Mouse (Mus musculus) spleen, postnatal 10 days (tissue): ENCODE data around the gene Nudt11.
"Not testable (repeated sequence)": the region's sequence is repeated elsewhere in the genome, so short reads cannot be mapped to it uniquely, and the experiment has no call there.

Experiments used
- DNase-seq, 2 experiments: peaks; one replicate each; pipeline ENCODE4 v3.0.0; 2021 to 2022; ENCODE audit warnings: low spot score in 2 of 2

Gene Nudt11

DNA sequence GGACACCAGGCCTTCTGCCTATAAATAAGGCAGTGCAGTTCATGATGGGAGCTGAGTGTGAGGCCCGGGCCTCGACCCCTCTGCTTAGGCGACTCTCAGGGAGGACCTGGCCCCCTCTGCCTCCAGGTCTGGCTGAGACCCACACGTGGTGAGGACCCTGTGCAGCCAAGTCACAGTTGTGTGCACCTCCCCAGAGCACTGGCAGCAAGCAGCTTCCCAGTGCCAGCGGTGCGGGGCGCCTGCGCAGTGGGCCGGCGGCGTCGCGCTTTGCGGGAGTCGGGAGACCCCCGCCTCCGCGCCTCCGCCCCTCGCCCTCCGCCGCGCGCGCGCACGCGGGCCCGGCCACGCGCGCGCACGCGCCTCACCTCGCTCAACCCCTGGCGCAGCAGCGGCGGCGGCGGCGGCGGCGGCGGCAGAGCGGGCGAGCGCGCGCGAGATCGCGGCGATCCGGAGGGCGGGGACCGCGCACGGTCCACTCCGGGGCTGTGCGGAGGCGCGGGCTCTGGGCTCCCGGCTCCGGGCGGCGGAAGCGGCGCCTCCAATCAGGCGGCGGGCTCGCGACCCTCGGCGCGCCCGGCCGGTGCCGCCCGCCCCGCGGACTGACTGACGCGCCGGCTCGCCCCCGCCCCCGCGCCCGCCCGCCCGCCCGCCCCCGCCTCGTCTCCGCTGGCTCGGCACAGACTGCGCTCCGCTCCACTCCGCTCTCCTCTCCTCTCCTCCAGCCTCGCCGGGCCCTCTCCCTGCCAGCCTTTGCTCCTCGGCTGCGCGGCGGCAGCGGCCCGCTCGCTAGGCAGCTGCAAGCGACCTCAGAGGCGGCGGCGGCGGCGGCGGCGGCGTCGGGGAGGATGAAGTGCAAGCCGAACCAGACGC is at the start of gene Nudt11:
Gene Nudt11, plus strand, starts transcription at position 388 of the 870 bp plus-strand sequence.
- not testable (repeated sequence) for DNase-seq

DNA sequence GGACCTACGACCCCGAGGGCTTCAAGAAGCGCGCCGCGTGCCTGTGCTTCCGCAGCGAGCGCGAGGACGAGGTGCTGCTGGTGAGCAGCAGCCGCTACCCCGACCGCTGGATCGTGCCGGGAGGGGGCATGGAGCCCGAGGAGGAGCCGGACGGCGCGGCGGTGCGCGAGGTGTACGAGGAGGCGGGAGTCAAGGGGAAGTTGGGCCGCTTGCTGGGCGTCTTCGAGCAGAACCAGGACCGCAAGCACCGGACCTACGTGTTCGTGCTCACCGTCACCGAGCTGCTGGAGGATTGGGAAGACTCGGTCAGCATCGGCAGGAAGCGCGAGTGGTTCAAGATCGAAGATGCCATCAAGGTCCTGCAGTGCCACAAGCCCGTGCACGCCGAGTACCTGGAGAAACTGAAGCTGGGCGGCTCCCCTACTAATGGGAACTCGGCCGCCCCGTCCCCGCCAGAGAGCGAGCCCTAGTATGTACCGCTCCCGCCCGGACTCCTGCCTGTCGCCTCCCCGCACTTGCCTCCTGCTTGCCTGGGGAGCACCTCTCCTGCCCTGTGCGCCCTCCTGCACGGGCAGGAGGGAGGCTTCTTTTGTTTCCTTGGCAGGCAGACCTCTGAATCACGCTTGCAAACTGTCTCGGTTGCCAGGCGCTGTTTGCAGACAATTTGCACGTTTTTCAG is 822 bp downstream of the Nudt11 start:
- not testable (repeated sequence) for DNase-seq

DNA sequence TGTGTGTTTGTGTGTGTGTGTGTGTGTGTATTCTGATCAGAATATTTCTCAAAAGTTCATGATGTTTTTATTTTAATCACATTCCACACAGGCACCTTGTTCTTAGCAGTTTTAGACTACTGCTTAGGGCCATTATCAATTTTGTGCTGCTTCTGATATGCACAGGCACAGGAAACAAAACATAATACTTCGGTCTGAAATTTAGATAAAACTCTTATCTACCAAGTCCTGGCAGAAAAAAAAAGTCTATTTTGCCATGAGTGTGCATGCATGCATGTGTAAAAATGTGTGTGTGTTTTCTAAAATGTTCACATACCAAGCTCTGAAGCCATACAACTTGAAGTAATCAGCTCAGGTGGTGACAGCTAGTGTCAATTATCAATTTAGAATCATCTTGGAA is 14.3 kb downstream of the Nudt11 start:
- no peak for DNase-seq

DNA sequence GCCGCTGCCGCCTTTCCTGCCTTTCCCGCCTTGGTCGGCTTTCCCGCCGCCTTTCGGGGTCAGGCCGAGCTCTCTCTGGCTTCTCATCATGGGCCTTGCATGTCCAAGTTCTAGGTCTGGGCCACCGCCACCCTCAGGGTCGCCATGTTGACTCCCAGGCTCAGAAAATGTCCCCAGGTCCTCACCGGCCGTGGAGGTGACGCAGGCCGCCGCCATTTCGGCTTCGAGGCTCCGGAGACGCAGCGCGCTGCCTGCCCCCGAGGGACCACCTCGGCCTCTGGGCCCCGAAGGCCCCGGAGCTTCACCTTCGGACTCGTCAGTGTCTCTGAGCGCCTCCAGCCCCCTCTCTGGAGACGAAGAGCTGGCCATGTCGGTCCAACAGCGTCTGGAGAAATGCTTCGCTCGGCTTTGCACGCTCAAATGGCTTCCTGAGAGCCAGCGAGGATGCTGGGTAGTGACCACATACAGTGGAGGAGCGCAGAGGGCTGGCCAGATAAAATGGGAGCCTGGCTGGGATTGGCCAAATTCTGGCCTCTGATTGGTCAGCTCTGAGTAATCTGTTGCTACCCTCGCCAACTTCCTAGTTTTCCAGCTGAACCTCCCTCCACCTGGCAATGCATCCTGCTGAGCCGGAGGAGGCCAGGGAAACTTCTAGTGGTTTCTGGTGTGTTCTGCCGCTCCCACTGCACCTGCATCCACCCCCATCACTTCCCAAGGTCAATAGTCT is 35.9 kb downstream of the Nudt11 start, which contains the start of gene AU022751:
Gene AU022751, minus strand, starts transcription at position 466 of the 727 bp plus-strand sequence.
- DNase-seq: no peak

DNA sequence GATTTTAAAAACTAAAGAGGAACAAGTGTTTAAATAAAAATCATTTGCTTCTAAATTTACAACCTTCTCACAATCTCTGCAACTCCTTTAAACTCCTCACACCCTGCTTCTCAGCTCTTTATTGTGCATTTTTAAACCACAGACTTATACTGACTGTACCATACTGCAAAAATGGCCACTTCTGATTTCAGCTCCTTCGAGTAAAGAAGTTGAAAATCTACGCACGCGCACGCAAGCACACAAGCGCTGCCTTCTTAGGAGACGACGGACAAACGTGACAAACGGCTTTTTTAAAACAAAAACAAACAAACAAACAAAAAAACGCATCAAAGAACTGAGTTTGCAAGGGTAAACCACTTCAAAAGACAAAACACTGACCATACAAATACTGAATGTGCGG is 44.3 kb downstream of the Nudt11 start:
- no peak for DNase-seq

DNA sequence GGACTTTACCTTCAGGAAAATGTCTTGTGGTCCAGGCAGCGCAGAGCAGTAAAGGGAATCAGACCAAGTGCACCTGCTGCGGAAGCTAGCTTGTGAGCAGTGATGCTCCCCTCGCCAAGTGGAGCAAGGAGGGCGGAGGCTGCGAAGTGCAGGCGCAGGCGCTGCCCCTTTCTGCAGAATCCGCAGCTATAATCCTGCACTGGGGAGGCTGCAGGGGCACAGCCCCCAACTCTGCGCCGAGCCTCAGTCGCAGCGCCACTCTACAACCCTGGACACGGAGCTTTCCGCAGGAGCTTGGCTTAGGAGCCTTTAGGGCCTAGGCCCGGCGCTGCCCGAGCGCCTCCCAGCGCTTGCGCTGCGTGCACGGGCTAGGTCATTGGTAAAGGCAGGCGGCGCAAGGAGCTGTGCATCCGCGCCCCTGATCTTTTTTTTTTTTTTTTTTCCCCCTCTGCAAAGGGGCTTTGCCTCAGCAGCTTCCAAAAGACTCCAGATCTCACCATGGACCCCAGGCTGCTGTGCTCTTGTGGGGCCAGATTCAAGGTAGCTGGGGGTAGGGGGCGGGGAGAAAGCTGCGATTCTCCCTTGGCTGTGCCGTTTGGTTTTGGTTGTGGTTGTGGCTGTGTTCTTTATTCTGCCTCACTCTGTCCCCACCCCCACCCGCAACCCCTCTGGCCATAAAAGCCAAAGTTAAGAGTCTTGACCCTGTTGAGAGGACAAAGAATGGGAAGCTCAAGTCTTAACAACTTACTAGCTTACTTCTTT is 44.9 kb downstream of the Nudt11 start:
- DNase-seq: no peak
